Mouse (Mus musculus): ENCODE data around the gene Cdx2. TPM values are rescaled to one million over a fixed set of nuclear protein-coding genes. Genes with fewer than 3 reads are reported as not detected.

The Cdx2 gene
- polyA plus RNA-seq, 1 experiment, result not detected

GRCm38 (mm10) chr5:147260189-147260588, 46.9 kb downstream of the Cdx2 start:
- no peak for TF ChIP-seq GATA1 (IDR thresholded peaks at IDR 0.05; ENCODE audit: low read length)

Other genes with a start within 250 kb of the Cdx2 start
- 14.1 and 17.2 TPM in 2 replicates for gene Lnx2, start 230.7 kb downstream of the Cdx2 start, polyA plus RNA-seq (2012)
- gene Polr1d, start 230.2 kb downstream of the Cdx2 start, polyA plus RNA-seq (2012), result 160 and 165 TPM in 2 replicates
- not detected in 2 replicates for gene Gsx1, start 118.6 kb downstream of the Cdx2 start, polyA plus RNA-seq (2012)
- gene Pdx1, start 37.3 kb downstream of the Cdx2 start, polyA plus RNA-seq (2012), result not detected in 2 replicates
- gene Urad, start 15.2 kb upstream of the Cdx2 start, polyA plus RNA-seq (2012), result not detected in 2 replicates
- not detected in 2 replicates for gene Flt3, start 93.2 kb upstream of the Cdx2 start, polyA plus RNA-seq (2012)
- gene Pan3, start 122.9 kb upstream of the Cdx2 start, polyA plus RNA-seq (2012), result 20.5 and 32.0 TPM in 2 replicates